Mouse (Mus musculus): ENCODE data around the gene Ccdc85b. TPM values are rescaled to one million over a fixed set of nuclear protein-coding genes. Genes with fewer than 3 reads are reported as not detected.

The Ccdc85b gene
- polyA plus RNA-seq, 1 experiment = 16.9 TPM

DNA sequence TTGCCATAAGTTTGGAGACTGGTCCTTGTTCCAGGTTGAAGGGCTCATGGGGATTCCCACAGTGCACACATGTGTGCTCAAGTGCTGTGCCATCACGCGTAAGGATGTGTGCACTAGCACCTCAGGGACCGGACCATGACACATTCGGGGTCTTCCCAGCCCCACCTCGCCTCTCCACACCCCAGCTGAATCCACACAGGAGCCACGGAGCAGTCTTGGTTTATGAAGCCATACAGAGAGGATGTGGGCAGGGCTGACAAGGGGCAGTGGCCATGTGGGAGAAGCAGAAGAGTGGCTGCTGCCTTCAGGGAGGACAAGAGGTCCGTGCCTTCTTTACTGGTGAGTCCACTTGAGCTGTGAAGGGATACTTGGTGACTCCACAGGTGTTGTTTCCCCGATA is 7.3 kb upstream of the Ccdc85b start:
- no peak for TF ChIP-seq GATA1 (IDR thresholded peaks at IDR 0.05; ENCODE audit: low read length)

DNA sequence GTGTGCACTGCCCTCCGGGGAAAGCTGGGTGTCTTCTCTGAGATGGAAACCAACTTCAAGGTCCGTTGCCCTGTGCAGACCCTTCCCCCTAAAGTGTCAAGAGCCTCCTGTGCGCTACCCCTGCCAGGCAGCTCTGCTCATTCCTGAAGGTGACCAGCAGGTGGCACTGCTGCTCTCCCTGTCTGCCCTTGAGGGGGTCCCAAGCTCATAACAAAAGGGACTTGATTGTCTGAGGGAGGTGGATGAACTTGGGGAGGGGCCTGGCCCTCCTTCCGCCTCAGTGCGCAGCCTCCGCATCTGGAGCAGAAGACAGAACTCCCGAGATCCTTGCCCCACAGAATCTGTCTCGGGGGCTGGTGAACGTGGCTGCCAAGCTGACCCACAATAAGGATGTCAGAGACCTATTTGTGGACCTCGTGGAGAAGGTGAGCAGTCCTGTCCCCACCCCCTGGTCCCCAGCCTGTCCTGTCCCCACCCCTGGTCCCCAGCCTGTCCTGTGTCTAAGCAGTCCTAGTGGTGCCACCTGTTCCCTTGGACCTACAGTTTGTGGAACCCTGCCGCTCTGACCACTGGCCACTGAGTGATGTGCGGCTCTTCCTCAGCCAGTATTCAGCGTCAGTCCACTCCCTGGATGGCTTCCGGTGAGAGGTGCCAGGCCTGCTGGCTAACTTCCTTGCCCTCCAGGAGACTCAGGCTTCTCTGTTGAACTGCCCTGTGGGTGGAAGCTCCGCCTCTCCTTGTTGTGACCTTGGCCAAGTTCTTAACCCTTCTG is 6.3 kb upstream of the Ccdc85b start:
- TF ChIP-seq GATA1 (IDR thresholded peaks at IDR 0.05; ENCODE audit: low read length) = no peak

DNA sequence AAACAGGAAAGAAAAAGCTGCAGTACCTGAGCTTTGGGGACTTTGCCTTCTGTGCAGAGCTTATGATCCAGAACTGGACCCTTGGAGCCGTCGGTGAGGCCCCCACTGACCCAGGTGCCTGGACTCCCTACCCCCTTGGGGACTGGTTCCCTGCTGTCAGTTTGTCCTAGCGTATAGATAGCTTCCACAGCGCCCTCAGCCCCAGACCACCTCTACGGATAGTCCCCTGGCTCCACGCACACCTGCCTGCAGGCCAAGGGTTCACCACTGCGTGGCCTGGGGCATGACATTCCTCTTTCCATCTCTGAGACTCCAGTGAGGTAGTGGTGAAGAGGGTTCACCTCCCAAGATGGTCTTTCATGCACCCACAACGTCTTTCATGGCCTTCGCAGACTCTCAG is 5.5 kb upstream of the Ccdc85b start:
- TF ChIP-seq GATA1 (IDR thresholded peaks at IDR 0.05; ENCODE audit: low read length) = no peak

DNA sequence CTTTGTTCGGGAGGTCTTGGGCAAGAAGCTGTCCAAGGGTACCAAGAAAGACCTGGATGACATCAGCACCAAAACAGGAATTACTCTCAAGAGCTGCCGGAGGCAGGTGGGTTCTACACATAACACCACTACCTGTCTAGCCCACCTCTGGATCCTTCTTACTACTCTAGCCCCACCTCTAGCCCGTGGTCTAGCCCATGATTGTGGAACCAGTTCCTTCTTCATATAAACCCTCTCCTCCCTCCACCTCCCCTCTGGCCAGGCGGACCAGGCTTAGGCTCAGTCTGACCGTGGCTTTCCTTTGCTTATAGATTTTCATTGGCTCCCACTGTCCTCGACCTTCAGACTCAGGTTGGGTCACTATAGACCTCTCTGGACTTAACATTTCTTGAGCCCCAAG is 3.7 kb upstream of the Ccdc85b start:
- no peak for TF ChIP-seq GATA1 (IDR thresholded peaks at IDR 0.05; ENCODE audit: low read length)

DNA sequence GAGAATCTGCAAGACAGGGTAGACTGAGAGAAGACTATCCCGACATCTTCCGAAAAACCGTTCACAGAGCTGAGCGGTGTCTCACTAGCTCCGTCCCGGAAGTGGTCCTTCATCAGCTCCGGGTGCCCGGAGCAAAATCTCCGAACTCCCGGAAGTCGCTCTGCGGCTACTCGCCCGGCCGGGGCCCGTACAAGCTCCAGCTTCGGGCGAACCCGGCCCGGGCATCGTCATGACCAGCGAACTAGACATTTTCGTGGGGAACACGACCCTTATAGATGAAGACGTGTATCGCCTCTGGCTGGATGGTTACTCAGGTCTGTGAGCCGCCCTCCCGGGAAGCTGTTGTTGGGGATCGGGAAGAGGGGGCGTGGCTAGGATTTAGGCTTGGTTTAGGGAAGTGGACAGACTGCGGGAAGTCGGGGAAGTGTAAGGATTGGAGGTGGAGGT is 2.8 kb upstream of the Ccdc85b start, which contains the start of gene Fibp:
Gene Fibp, plus strand, starts transcription at position 151 of the 447 bp plus-strand sequence.
- no peak for TF ChIP-seq GATA1 (IDR thresholded peaks at IDR 0.05; ENCODE audit: low read length)

DNA sequence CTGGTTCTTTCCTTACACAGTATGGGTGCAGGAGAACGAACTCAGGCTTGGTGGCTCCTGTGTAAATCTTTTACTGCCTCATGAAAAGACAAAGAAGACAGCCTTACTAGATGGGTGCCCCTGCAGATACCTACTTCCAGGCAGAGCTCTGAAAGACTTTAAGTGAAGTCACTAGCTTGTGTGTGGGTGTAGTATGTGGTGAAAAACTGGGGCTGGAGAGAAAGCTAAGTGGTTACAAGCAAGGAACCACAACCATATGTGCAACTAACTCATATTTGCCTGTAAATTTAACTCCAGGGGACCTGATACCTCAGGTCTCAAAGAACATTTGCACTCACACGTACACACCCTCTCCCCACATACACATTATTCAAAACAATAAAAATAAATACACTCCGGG is 2.2 kb upstream of the Ccdc85b start:
- no peak for TF ChIP-seq GATA1 (IDR thresholded peaks at IDR 0.05; ENCODE audit: low read length)

DNA sequence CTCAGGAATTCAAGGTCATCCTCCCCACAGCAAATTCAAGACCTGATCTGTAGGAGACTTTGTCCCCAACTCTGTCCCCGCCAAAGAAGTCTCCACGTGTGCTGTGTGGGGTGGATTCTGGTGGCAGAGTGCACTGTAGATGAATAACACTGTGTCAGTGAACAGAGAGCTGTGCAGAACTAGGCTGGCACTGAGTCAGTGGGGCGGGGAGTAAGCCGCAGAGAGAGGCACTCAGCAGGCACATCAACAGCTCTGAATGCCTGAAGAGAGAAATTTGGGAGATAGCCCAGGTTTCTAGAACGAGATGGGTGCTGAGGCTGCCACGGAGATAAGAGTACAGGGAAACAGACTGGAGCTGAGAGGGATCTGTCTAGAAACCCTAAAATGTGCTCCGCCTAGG is 1.3 kb upstream of the Ccdc85b start:
- TF ChIP-seq GATA1 (IDR thresholded peaks at IDR 0.05; ENCODE audit: low read length) = no peak

DNA sequence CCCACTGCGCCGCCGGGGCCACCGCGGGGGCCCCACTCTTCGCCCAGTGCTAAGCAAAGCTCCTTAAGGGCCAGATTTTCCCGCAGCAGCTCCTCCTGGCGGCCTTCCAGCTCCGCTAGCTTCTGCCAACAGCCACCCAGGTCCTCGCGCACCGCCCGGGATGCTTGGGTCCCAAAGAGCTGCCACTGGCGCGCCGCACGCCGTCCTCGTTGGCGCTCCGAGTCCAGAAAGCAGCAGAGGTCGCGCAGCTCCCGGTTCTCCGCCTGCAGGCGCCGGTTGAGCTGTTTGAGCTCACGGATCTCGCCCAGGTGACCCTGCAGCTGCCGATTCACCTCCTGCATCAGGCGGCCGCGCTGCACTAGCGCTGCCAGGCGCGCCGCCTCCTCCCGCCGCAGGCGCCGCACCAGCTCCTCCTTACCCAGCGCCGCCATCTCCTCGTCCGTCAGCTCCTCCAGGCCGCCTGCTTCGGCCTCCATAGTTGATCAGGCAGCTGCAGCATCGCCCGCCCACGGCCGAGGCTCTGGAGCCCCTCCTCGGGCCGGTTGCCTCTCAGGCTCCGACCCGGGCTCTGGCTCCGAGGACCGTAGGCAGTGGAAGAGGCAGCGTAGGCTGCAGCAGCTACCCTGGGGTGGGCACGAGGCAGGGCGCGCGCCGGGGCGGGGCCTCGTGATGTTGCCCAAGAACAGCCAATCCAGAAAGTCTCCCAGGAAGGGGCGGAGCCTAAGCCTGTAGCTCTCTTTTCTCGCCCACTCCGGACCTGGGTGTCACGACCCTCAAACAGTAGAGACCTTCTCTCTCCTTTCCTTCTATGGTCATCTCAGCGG is 560 bp downstream of the Ccdc85b start:
- no peak for TF ChIP-seq GATA1 (IDR thresholded peaks at IDR 0.05; ENCODE audit: low read length)

DNA sequence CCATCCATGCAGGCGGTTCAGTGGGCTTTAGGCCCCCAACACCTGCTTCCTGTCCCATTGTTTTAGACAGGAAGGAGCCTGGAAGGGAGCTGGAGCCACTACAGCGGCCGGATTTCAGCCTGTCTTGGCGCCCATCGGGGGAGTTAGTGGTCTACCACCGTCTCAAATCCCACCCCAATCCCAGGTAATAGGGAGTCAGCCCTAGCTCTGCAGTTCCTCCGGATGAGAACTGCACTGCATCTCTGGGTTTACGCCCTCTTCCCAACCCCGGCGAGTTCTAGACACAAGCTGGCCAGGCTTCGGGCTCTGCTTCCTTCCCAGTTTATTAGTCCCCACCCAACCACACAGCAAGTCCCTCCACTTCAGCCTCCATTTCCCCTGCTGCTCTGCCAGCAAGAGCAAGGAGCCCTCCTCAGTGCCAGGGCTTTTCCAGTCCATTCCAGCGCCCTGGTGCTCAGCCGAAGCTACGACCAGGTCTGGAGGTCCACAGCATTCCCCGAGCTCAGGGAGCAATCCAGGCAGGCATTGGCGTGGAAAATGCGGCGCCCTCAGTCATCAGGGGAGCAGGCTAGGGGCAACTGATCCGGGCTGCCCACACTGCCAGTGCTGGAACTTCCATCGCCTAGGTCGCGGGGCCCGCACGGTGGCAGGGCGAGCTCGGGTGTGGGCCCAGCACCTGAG is 1.3 kb downstream of the Ccdc85b start:
- no peak for TF ChIP-seq GATA1 (IDR thresholded peaks at IDR 0.05; ENCODE audit: low read length)

DNA sequence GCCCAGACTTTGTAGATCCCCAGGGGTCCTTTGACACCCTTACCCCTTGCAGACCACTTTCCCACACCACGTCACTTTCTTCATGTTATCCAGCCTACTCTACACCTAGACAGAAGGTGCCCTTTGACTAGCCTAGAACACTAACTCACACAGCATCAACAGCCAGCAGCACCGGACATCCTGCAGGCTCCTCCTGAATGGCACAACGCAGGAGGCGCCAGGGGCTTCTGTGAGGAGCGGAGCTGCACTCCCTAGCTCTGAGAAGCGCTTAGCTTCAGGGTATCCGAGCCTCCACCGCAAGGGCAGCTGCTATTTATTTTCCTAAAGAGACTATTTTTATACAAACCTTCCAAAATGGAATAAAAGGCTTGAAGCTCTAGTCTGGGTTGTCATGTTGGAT is 2.1 kb downstream of the Ccdc85b start:
- no peak for TF ChIP-seq GATA1 (IDR thresholded peaks at IDR 0.05; ENCODE audit: low read length)

DNA sequence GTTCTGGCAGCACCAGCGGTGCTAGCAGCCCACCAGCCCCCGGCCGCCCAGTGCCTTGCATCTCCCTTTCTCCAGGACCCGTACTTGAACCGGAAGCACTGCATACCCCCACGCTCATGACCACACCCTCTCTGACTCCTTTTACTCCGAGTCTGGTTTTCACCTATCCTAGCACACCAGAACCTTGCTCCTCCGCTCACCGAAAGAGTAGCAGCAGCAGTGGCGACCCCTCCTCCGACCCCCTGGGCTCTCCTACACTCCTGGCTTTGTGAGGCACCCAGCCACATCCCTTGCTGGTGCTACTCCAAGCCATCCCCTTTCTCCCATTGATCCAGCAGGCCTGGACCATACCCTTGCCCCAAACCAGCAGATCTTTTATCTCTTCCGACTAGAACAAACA is 2.7 kb downstream of the Ccdc85b start:
- TF ChIP-seq GATA1 (IDR thresholded peaks at IDR 0.05; ENCODE audit: low read length) = no peak

DNA sequence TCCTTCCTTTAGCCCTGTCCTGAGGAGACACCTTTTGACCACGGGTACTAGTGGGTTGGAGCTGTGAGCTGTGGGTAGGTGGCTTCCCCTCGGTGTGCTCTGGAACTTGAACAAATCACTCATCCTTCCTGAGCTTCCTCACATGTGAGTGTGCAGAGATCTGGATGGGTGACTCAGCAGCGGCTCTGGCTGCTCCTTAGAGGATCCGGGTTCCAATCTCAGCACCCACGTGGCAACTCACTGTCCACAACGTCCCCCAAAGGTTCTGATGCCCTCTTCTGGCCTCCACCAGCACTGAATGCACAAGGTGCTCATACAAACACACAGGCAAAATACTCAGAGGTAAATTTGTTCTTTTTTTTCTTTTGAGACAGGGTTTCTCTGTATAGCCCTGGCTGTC is 5.9 kb downstream of the Ccdc85b start:
- no peak for TF ChIP-seq GATA1 (IDR thresholded peaks at IDR 0.05; ENCODE audit: low read length)

DNA sequence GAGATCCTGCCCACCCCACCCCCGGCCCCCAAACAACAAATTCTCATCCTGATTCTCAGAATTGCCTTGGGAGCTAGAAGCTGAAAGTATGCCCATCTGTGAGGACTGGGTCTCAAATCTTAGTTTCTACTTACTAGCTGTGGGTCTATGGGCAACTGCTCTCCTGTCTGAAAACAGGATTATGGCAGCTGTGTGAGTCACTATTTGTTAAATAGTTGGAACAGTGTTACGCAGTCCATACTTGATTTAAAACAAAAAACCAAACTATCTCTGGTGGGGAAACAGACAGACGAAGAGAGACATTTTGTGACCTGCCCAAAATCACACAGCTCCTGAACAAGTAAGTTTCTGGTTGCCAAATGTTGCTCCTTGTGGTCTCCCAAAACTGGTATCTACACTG is 8.0 kb downstream of the Ccdc85b start:
- no peak for TF ChIP-seq GATA1 (IDR thresholded peaks at IDR 0.05; ENCODE audit: low read length)

DNA sequence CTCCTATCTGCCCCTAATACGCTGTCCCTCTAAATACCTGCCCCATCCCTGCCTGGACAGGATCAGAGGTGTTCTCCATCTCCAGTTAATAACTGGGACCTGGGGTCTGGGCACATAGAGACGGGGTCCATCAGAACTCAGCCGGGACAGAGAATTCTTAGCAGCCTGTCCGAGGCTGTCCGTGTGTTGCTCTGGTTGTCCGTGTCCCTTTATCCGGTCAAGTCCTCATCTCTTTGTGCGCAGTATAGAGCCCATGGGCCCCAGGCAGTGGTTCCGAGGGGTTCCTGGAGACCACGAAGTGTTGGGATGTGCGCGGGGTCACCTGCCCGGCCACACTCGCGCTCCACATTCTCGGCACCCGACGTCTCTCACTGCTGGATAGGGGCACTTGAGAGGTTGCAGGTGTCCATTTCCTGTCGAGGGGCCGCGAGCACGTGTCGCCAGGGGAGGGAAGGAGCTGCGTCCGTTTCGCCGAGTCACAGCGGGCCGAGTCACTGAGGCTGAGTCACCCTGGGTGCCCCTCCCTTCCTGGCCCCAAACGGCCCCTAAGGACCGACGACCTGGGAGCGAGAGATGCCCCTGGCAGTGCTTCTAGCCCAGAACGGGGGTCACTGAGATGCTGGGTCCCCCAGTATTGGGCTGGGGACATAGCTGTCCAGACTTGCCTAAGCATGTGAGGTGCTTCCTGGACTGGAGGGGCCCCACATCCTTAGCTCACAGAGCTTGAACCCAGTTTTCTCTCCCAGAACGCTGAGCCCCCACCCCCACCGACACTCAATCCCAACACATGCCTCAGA is 9.1 kb downstream of the Ccdc85b start:
- TF ChIP-seq GATA1 (IDR thresholded peaks at IDR 0.05; ENCODE audit: low read length) = no peak

Measured in G1E-ER4 (cell line).